Mouse (Mus musculus) thymus, adult 2 months (tissue): ENCODE data around the gene Slc29a3.

Source experiments
- CTCF ChIP-seq: fragments of 200-500 bp; IDR thresholded peaks from 2 replicates; pipeline ENCODE4 v1.5.1; 2012; ENCODE audit warnings: mild to moderate bottlenecking, control low read depth, low read length, moderate library complexity, borderline replicate concordance; ENCODE audit not compliant: control insufficient read depth, poor library complexity, insufficient read depth; ENCODE audit errors: extremely low read depth
- POLR2A ChIP-seq: fragments of 200-500 bp; IDR thresholded peaks from 2 replicates; pipeline ENCODE4 v1.6.1; 2012; ENCODE audit warnings: mild to moderate bottlenecking, low read length, control low read depth, moderate library complexity; ENCODE audit not compliant: control insufficient read depth, poor library complexity, insufficient read depth; ENCODE audit errors: extremely low read depth

DNA sequence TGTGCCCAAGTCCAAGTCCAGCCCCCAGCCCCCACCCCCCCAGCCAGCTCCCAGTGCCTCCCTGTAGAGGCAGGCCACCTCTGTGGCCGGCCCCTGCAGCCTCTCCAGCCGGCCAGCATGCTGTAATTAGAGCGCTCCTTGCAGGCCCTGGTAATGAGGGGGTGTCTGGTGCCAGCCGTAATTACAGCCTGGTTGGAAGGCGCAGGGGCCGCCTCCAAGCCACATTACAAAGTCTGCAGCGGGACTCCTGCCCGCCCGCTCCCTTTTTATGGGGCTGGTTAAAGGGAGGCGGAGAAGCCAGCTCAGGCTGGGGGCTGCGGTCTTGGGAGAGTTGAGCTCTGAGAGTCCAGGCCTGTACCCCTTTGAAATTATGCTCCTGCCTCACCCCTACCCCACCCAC lies 41.8 kb upstream of the Slc29a3 start:
- TF ChIP-seq CTCF (no peak), POLR2A (no peak)
